Mouse (Mus musculus): ENCODE data around the gene Rab4b. TPM values are rescaled to one million over a fixed set of nuclear protein-coding genes. Genes with fewer than 3 reads are reported as not detected.
A peak's percentile ranks its signal among the peaks of the same experiment; 100 is the strongest.

Gene Rab4b
- 73.2 and 76.1 TPM in 2 replicates for polyA plus RNA-seq (2015; fragmentation: Nextera tagmentation; extraction: Ambion mirVana)

DNA sequence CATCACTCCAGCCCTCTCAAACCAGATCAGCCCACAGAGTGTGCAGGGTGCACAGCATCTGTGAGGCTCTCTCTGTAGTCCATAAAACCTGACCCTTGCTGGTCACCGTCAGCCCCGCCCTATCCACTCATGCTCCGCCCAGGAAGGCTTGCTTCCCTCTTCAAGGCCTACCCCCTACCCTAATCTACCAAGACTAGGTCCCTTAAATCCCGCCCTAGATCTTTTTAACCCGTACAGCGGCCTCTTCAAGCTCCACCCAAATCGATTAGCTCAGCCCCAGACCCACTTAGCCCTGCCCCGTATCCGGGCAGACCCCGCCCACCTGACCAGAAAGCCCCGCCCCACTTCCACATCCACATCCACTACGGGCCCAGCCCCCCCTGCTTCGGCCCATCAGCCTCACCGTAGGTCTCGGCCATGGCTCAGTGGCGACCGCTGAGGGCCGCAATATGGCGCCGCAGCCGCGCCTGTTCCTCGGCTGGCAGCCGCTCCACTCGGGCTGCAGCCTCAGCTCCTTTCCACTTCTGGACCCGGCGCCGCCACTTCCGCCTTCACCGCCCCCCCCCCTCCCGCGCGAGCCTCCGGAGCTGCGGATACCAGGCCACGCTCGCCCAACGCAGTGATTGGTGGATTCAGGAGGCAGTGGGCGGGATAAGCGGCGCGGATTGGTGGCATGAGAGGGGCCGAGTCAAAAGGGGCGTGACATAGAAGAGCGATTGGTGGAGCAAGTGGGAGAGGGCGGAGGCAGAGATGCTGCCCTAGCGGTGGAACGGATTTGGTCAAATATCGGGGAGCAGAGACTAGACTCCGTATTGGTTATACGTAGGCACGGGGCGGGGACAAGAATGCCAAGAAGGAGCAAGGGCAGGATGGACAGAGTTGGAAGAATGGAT lies at the start of gene Rab4b:
Gene Rab4b, minus strand, starts transcription at position 573 of the 893 bp plus-strand sequence.
- H3K4me1 ChIP-seq (replicated peaks; ENCODE audit: control insufficient read depth, insufficient read depth, low read length), result peaks cover 17% of the 10 kb centered on the region
- H3K9me3 ChIP-seq (ENCODE audit: control insufficient read depth, low read length), result no peaks in the 10 kb centered on the region
- peak; percentile 97 for ATAC-seq (ENCODE audit: low read depth)
- H3K27me3 ChIP-seq (ENCODE audit: control insufficient read depth, insufficient read depth, low read depth, low read length), result no peaks in the 10 kb centered on the region
- H3K9ac ChIP-seq (ENCODE audit: low read length), result peak within 1 kb of the TSS; percentile 64
- peak within 1 kb of the TSS; percentile 70 for H3K4me2 ChIP-seq (ENCODE audit: low read depth, low read length)
- H3K4me3 ChIP-seq (ENCODE audit: low read length), result peak within 1 kb of the TSS; percentile 75
- WGBS, result under 1% methylated on average over 52 of the region's 53 CpGs
- peaks cover 8% of the 10 kb centered on the region; the same call in 1 of the 2 replicates for H3K36me3 ChIP-seq (ENCODE audit: control insufficient read depth, insufficient read depth, low read length)
- H3K27ac ChIP-seq (ENCODE audit: low read length), result peak within 1 kb of the TSS; percentile 98

DNA sequence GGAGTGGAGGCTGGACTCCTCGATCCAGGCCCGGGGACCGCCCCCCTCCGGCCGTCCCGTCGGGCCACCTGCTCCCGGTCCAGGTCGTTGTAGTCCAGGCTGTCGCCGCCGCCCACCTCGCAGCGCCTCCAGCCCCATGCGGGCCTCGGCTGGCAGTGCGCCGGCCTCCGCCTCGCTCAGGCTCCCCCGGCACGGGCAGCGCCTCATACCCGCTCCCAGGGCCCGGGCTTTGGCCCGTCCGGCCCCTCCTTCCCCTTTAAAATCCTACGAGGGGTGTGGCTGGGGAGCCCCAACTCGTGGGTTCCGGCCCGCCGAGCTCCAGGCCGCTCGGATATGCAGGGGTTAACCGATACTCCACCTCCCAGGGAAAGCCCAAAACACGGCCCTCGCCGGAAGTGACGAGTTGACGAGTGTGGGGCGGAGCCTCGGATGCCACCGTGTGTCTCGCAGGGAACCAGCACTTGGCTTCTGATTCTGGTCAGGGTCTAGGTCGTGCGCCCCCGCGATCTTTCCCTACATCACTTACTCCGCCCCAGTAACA lies 49.7 kb upstream of the Rab4b start, which contains the start of gene Itpkc:
Gene Itpkc, minus strand, starts transcription at position 381 of the 541 bp plus-strand sequence.
- H3K27ac ChIP-seq (ENCODE audit: low read length), result peak within 1 kb of the TSS; percentile 91
- H3K9me3 ChIP-seq (ENCODE audit: control insufficient read depth, low read length), result no peaks in the 10 kb centered on the region
- no peaks in the 10 kb centered on the region for H3K36me3 ChIP-seq (ENCODE audit: control insufficient read depth, insufficient read depth, low read length)
- H3K27me3 ChIP-seq (ENCODE audit: control insufficient read depth, insufficient read depth, low read depth, low read length), result no peaks in the 10 kb centered on the region
- H3K4me2 ChIP-seq (ENCODE audit: low read depth, low read length), result peak within 1 kb of the TSS; percentile 85
- H3K4me3 ChIP-seq (ENCODE audit: low read length), result peak within 1 kb of the TSS; percentile 84
- ATAC-seq (ENCODE audit: low read depth), result peak; percentile 88
- H3K4me1 ChIP-seq (replicated peaks; ENCODE audit: control insufficient read depth, insufficient read depth, low read length), result peaks cover 40% of the 10 kb centered on the region
- H3K9ac ChIP-seq (ENCODE audit: low read length), result peak within 1 kb of the TSS; percentile 83
- WGBS, result under 1% methylated on average over 49 of the region's 49 CpGs

DNA sequence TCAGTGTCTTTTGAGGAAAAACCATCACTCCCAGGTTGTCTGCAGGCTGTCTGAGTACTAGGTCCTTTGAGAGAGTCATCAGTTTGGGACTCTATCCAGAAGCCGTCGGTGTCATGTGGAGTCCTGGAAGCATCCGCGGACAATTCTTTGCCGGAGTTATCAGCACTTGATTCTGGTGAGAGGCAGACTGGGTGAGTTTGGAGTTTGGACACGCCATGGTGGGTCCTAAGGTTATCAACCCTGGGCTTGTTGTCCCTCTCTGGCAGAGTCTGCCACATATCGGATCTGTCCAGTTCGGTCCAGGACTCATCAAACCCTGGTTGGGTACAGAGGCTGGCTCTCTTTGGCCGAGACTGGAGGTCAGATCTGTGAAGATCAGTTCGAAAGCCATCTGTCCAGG lies 49.0 kb upstream of the Rab4b start:
- ATAC-seq (ENCODE audit: low read depth), result peak; percentile 1; the same call in 1 of the 2 replicates
- Histone ChIP-seq H3K9me3 (ENCODE audit: control insufficient read depth, low read length) (no peaks in the 10 kb centered on the region), H3K4me1 (replicated peaks; ENCODE audit: control insufficient read depth, insufficient read depth, low read length) (peaks cover 39% of the 10 kb centered on the region), H3K36me3 (ENCODE audit: control insufficient read depth, insufficient read depth, low read length) (no peaks in the 10 kb centered on the region), H3K9ac (ENCODE audit: low read length) (peak overlapping the region; percentile 83), H3K27me3 (ENCODE audit: control insufficient read depth, insufficient read depth, low read depth, low read length) (no peaks in the 10 kb centered on the region), H3K4me2 (ENCODE audit: low read depth, low read length) (peak overlapping the region; percentile 85), H3K4me3 (ENCODE audit: low read length) (peak overlapping the region; percentile 84), H3K27ac (ENCODE audit: low read length) (peak overlapping the region; percentile 91)
- 2% methylated on average over 10 of the region's 10 CpGs for WGBS

DNA sequence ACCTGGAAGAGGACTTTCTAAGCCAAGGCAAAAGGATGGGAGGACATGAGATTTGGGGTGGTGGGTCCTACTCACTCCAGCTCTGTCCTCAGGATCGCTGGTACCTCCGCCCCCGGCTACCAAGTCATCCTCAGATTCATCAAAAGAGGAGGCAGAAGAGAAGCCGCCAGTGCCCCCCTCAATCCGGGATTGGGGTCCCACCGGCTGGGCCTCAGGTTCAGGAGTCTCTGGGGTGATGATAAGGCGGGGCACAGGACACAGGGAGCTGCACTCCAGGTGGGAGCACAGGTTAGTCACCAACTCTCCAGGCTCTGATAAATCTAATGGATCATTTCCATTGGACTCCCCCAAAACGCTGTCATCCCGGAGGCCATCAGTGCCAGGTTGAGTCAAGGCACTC lies 48.6 kb upstream of the Rab4b start:
- H3K9me3 ChIP-seq (ENCODE audit: control insufficient read depth, low read length), result no peaks in the 10 kb centered on the region
- H3K4me2 ChIP-seq (ENCODE audit: low read depth, low read length), result peak overlapping the region; percentile 85
- H3K9ac ChIP-seq (ENCODE audit: low read length), result peak overlapping the region; percentile 83
- 14% methylated on average over 9 of the region's 9 CpGs for WGBS
- H3K27ac ChIP-seq (ENCODE audit: low read length), result no peak overlapping the region
- H3K27me3 ChIP-seq (ENCODE audit: control insufficient read depth, insufficient read depth, low read depth, low read length), result no peaks in the 10 kb centered on the region
- H3K4me1 ChIP-seq (replicated peaks; ENCODE audit: control insufficient read depth, insufficient read depth, low read length), result peaks cover 39% of the 10 kb centered on the region
- ATAC-seq (ENCODE audit: low read depth), result no peak
- H3K4me3 ChIP-seq (ENCODE audit: low read length), result peak overlapping the region; percentile 84
- H3K36me3 ChIP-seq (ENCODE audit: control insufficient read depth, insufficient read depth, low read length), result no peaks in the 10 kb centered on the region

DNA sequence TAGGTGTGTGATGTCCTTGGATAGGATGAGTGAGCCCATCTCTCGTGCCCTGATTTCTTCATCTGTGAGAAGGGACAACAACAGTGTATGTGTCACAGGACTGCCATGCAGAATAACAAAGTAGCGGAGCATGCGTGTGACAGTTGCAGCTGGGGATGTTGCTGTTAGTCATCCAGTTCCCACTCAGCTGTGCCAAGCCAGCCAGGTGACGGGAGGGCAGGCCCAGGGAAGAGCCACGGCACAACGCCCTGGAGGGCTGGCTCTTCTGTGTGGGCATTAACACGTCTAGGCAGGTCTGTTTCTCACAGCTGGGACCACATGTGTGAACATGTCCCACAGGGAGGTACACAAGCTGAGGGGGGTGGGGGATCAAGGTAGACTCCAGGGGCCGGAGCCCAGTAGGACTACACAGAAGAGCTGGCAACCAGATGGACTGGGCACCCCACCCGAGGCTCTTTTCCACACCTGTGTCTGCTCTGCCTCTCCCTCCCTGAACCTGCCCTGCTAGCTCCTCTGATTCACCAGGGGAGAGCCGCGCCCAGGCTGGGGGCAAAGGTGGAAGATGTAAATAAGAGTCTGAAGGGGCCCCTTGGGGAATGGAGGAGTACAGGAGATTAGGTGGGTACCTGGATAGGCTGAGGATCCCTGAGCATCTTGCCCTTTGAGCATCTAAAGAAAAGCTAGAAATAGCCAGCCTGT lies 46.3 kb upstream of the Rab4b start:
- ATAC-seq (ENCODE audit: low read depth), result no peak
- Histone ChIP-seq H3K4me3 (ENCODE audit: low read length) (no peak overlapping the region), H3K27me3 (ENCODE audit: control insufficient read depth, insufficient read depth, low read depth, low read length) (no peaks in the 10 kb centered on the region), H3K9me3 (ENCODE audit: control insufficient read depth, low read length) (no peaks in the 10 kb centered on the region), H3K4me1 (replicated peaks; ENCODE audit: control insufficient read depth, insufficient read depth, low read length) (peaks cover 39% of the 10 kb centered on the region), H3K4me2 (ENCODE audit: low read depth, low read length) (0 out of 2 replicates have a peak overlapping the region, but pooled peaks have one; percentile 12), H3K27ac (ENCODE audit: low read length) (no peak overlapping the region), H3K9ac (ENCODE audit: low read length) (peak overlapping the region; percentile 47), H3K36me3 (ENCODE audit: control insufficient read depth, insufficient read depth, low read length) (no peaks in the 10 kb centered on the region)
- 69% methylated on average over 11 of the region's 11 CpGs for WGBS

DNA sequence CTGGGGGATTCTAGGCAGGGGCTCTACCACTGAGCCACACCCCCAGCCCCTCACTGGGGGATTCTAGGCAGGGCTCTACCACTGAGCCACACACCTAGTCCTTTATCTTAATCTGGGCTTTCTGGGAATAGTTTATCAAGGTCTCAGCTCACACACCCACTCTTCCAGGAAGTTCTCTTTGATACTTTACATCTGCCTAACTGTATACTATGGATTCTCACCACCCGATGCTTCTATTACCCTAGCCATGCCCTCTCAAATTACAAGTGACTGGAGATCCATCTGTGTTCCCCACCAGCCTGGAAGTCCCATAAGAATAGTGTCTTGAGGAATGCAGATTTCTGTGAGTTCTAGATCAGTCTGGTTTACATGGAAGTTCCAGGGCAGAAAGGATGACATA lies 43.8 kb upstream of the Rab4b start:
- H3K4me3 ChIP-seq (ENCODE audit: low read length), result no peak overlapping the region
- no peaks in the 10 kb centered on the region for H3K9me3 ChIP-seq (ENCODE audit: control insufficient read depth, low read length)
- H3K27me3 ChIP-seq (ENCODE audit: control insufficient read depth, insufficient read depth, low read depth, low read length), result no peaks in the 10 kb centered on the region
- ATAC-seq (ENCODE audit: low read depth), result no peak
- H3K9ac ChIP-seq (ENCODE audit: low read length), result no peak overlapping the region
- H3K4me1 ChIP-seq (replicated peaks; ENCODE audit: control insufficient read depth, insufficient read depth, low read length), result peaks cover 34% of the 10 kb centered on the region
- no peak overlapping the region for H3K27ac ChIP-seq (ENCODE audit: low read length)
- H3K36me3 ChIP-seq (ENCODE audit: control insufficient read depth, insufficient read depth, low read length), result peaks cover 2% of the 10 kb centered on the region; the same call in 1 of the 2 replicates
- no peak overlapping the region for H3K4me2 ChIP-seq (ENCODE audit: low read depth, low read length)
- 70% methylated on average over 1 of the region's 1 CpGs for WGBS

DNA sequence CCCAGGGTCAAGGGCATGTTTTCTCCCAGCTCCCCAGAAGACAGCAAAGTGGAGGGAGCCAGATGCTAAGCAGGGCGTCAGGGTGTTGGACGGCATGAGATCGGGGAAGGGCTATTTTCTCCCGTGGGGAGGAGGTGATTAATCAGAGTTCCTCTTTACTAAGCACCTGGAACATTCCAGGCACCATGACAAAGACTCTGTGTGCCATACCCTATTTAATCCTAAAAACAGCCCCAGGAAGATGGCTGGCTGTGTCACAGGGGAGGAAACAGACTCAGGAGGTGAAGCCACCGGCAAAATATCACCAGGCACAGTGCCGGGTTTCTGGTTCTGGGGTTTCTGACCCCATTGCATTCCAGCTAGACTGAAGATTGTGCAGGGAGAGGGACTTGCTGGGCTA lies 43.2 kb upstream of the Rab4b start:
- no peak for ATAC-seq (ENCODE audit: low read depth)
- WGBS, result 61% methylated on average over 6 of the region's 6 CpGs
- H3K9ac ChIP-seq (ENCODE audit: low read length), result no peak overlapping the region

DNA sequence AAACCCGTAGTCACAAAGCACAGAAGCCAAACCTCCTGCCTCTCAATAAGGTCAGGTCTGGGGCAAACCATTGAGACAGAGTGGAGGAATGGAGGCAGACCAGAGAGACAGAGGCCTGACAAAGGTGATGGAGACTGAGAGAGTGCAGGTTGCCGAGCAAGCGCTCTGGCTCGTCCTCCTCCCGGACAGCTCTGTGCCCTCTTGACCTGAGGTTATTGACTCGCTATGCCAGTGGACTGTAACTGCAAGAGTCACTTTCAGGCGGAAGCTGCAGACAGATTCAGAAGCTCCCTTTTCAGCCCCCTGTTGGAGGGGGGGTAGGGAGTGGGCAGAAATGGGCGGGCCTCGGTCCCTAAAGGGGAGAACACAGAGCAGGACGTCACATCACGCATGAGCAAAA lies 41.2 kb upstream of the Rab4b start:
- peaks cover 2% of the 10 kb centered on the region for H3K36me3 ChIP-seq (ENCODE audit: control insufficient read depth, insufficient read depth, low read length)
- WGBS, result 70% methylated on average over 11 of the region's 11 CpGs
- H3K9me3 ChIP-seq (ENCODE audit: control insufficient read depth, low read length), result no peaks in the 10 kb centered on the region

More for the DNA sequence above, 43.2 kb upstream of the Rab4b start:
- Histone ChIP-seq H3K4me3 (ENCODE audit: low read length) (no peak overlapping the region), H3K27ac (ENCODE audit: low read length) (no peak overlapping the region), H3K4me1 (replicated peaks; ENCODE audit: control insufficient read depth, insufficient read depth, low read length) (peaks cover 28% of the 10 kb centered on the region), H3K4me2 (ENCODE audit: low read depth, low read length) (no peak overlapping the region), H3K27me3 (ENCODE audit: control insufficient read depth, insufficient read depth, low read depth, low read length) (no peaks in the 10 kb centered on the region), H3K9me3 (ENCODE audit: control insufficient read depth, low read length) (no peaks in the 10 kb centered on the region), H3K36me3 (ENCODE audit: control insufficient read depth, insufficient read depth, low read length) (peaks cover 2% of the 10 kb centered on the region; the same call in 1 of the 2 replicates)

DNA sequence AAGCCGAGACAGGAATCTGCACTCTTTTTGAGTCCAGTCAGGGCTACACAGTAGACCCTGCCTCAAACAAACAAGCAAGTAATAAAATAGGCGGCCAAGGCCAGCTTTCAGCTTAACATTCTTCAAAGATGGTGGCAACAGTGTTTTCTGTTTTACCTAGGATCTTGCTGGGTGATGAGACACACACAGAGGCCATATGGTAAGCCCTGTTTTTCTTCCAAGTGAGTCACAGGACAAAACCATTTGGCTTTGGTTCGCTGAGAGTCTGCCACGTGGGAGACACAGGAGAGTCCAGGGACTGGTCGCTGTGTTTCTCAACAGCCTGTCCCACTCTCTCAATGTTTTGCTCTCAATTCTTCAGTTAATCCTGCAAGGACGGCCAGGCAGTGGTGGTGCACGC lies 39.9 kb upstream of the Rab4b start:
- WGBS, result 86% methylated on average over 7 of the region's 7 CpGs
- ATAC-seq (ENCODE audit: low read depth), result no peak

More for the DNA sequence above, 41.2 kb upstream of the Rab4b start:
- Histone ChIP-seq H3K9ac (ENCODE audit: low read length) (no peak overlapping the region), H3K4me2 (ENCODE audit: low read depth, low read length) (no peak overlapping the region), H3K4me1 (replicated peaks; ENCODE audit: control insufficient read depth, insufficient read depth, low read length) (peaks cover 9% of the 10 kb centered on the region), H3K27ac (ENCODE audit: low read length) (no peak overlapping the region), H3K4me3 (ENCODE audit: low read length) (no peak overlapping the region), H3K27me3 (ENCODE audit: control insufficient read depth, insufficient read depth, low read depth, low read length) (no peaks in the 10 kb centered on the region)
- no peak for ATAC-seq (ENCODE audit: low read depth)

More for the DNA sequence above, 39.9 kb upstream of the Rab4b start:
- Histone ChIP-seq H3K9ac (ENCODE audit: low read length) (no peak overlapping the region), H3K27me3 (ENCODE audit: control insufficient read depth, insufficient read depth, low read depth, low read length) (no peaks in the 10 kb centered on the region), H3K4me3 (ENCODE audit: low read length) (no peak overlapping the region), H3K4me2 (ENCODE audit: low read depth, low read length) (no peak overlapping the region), H3K27ac (ENCODE audit: low read length) (no peak overlapping the region), H3K9me3 (ENCODE audit: control insufficient read depth, low read length) (no peaks in the 10 kb centered on the region), H3K4me1 (replicated peaks; ENCODE audit: control insufficient read depth, insufficient read depth, low read length) (no peaks in the 10 kb centered on the region), H3K36me3 (ENCODE audit: control insufficient read depth, insufficient read depth, low read length) (peaks cover 2% of the 10 kb centered on the region)
